Mouse (Mus musculus) MEL (cell line): ENCODE measurements around the gene Cdh4. TPM values are rescaled to one million over a fixed set of nuclear protein-coding genes. Genes with fewer than 3 reads are reported as not detected.

ENCODE experiments used
- DNase-seq: peaks from one replicate; pipeline ENCODE4 v3.0.0; 2011; ENCODE audit warnings: low read depth, low spot score
- H3K27ac ChIP-seq: 2 replicates; pipeline ENCODE4 v1.5.1; 2012; ENCODE audit warnings: low read depth, mild to moderate bottlenecking, control low read depth, low read length, moderate library complexity; ENCODE audit not compliant: control insufficient read depth
- H3K27me3 ChIP-seq, 2 experiments: fragments of 150-350 bp in 1 of 2; sonication (generic) in 1 of 2; 2 replicates each; pipeline ENCODE4 v1.6.1; 2012; ENCODE audit warnings: low read length in 2 of 2, mild to moderate bottlenecking in 2 of 2, improper control_type of control experiment in 1 of 2, moderate library complexity in 1 of 2; ENCODE audit not compliant: insufficient read depth in 2 of 2, control insufficient read depth in 1 of 2
- H3K36me3 ChIP-seq, 2 experiments: 2 replicates each; pipeline ENCODE4 v1.6.1; 2012 to 2014; ENCODE audit warnings: low read length in 2 of 2, improper control_type of control experiment in 1 of 2, inconsistent platforms in 1 of 2, mild to moderate bottlenecking in 1 of 2; ENCODE audit not compliant: insufficient read depth in 2 of 2, control insufficient read depth in 1 of 2
- H3K4me1 ChIP-seq, 2 experiments: fragments of 150-350 bp in 1 of 2; sonication (generic) in 1 of 2; 2 replicates each; pipeline ENCODE4 v1.6.1; 2012; ENCODE audit warnings: low read length in 2 of 2, improper control_type of control experiment in 1 of 2, mild to moderate bottlenecking in 1 of 2; ENCODE audit not compliant: insufficient read depth in 2 of 2, control insufficient read depth in 1 of 2
- H3K4me3 ChIP-seq, 2 experiments: fragments of 150-350 bp in 1 of 2; sonication (generic) in 1 of 2; 2 replicates each; pipeline ENCODE4 v1.5.1; 2012; ENCODE audit warnings: low read depth in 2 of 2, low read length in 2 of 2, mild to moderate bottlenecking in 2 of 2, moderate library complexity in 2 of 2, control low read depth in 1 of 2, improper control_type of control experiment in 1 of 2; ENCODE audit not compliant: control insufficient read depth in 1 of 2, insufficient read depth in 1 of 2
- H3K79me2 ChIP-seq: 2 replicates; pipeline ENCODE4 v1.6.1; 2012; ENCODE audit warnings: mild to moderate bottlenecking, low read length, moderate library complexity; ENCODE audit not compliant: control insufficient read depth, poor library complexity, insufficient read depth
- H3K9ac ChIP-seq: 2 replicates; pipeline ENCODE4 v1.6.1; 2012; ENCODE audit warnings: low read depth, mild to moderate bottlenecking, control low read depth, low read length, moderate library complexity; ENCODE audit not compliant: control insufficient read depth, poor library complexity, severe bottlenecking
- H3K9me3 ChIP-seq: fragments of 150-350 bp; sonication (generic); replicated peaks from 2 replicates; pipeline ENCODE4 v1.6.1; 2012; ENCODE audit warnings: mild to moderate bottlenecking, low read length, improper control_type of control experiment, moderate library complexity; ENCODE audit not compliant: insufficient read depth
- BHLHE40 ChIP-seq: IDR thresholded peaks from 2 replicates; pipeline ENCODE4 v1.6.1; 2012; ENCODE audit warnings: low read depth, mild to moderate bottlenecking, inconsistent platforms, low read length, improper control_type of control experiment, borderline replicate concordance
- CHD1 ChIP-seq: IDR thresholded peaks from 2 replicates; pipeline ENCODE4 v1.6.1; 2012; ENCODE audit warnings: low read depth, mild to moderate bottlenecking, inconsistent platforms, low read length, improper control_type of control experiment
- CTCF ChIP-seq, 3 experiments: IDR thresholded peaks in 2 of 3; conservative IDR thresholded peaks in 1 of 3; 2 replicates each; pipeline ENCODE4 v1.5.1; 2011 to 2012; ENCODE audit warnings: low read length in 3 of 3, low read depth in 2 of 3, mild to moderate bottlenecking in 2 of 3, improper control_type of control experiment in 1 of 3, inconsistent platforms in 1 of 3, mixed read lengths in 1 of 3, moderate library complexity in 1 of 3; ENCODE audit not compliant: control insufficient read depth in 1 of 3, insufficient read depth in 1 of 3, poor library complexity in 1 of 3, severe bottlenecking in 1 of 3
- E2F4 ChIP-seq: IDR thresholded peaks from 2 replicates; pipeline ENCODE4 v1.6.1; 2011; ENCODE audit warnings: low read depth, low read length, improper control_type of control experiment, borderline replicate concordance
- ELF1 ChIP-seq: IDR thresholded peaks from 2 replicates; pipeline ENCODE4 v1.6.1; 2014; ENCODE audit warnings: low read depth, mild to moderate bottlenecking, inconsistent platforms, low read length, improper control_type of control experiment, moderate library complexity
- EP300 ChIP-seq, 2 experiments: IDR thresholded peaks; 2 replicates each; pipeline ENCODE4 v1.6.1; 2011; ENCODE audit warnings: improper control_type of control experiment in 2 of 2, low read length in 2 of 2, low read depth in 1 of 2, mild to moderate bottlenecking in 1 of 2
- GATA1 ChIP-seq: IDR thresholded peaks from 2 replicates; pipeline ENCODE4 v1.6.1; 2011; ENCODE audit warnings: low read depth, low read length, improper control_type of control experiment
- JUND ChIP-seq: IDR thresholded peaks from 2 replicates; pipeline ENCODE4 v1.6.1; 2011; ENCODE audit warnings: low read depth, mild to moderate bottlenecking, improper control_type of control experiment, low read length
- MAFK ChIP-seq: IDR thresholded peaks from 2 replicates; pipeline ENCODE4 v1.6.1; 2011; ENCODE audit warnings: low read depth, mild to moderate bottlenecking, low read length, improper control_type of control experiment, borderline replicate concordance
- MEF2A ChIP-seq: IDR thresholded peaks from 2 replicates; pipeline ENCODE4 v1.6.1; 2014; ENCODE audit warnings: low read depth, mild to moderate bottlenecking, inconsistent platforms, low read length, improper control_type of control experiment; ENCODE audit not compliant: poor library complexity, insufficient replicate concordance, severe bottlenecking; ENCODE audit errors: extremely low read depth
- MYC ChIP-seq: IDR thresholded peaks from 2 replicates; pipeline ENCODE4 v1.6.1; 2011; ENCODE audit warnings: low read depth, mild to moderate bottlenecking, low read length, improper control_type of control experiment, moderate library complexity
- NELFE ChIP-seq: IDR thresholded peaks from 2 replicates; pipeline ENCODE4 v1.6.1; 2011; ENCODE audit warnings: low read depth, low read length, improper control_type of control experiment
- NRF1 ChIP-seq: IDR thresholded peaks from 2 replicates; pipeline ENCODE4 v1.6.1; 2014; ENCODE audit warnings: low read depth, mild to moderate bottlenecking, inconsistent platforms, low read length, improper control_type of control experiment, moderate library complexity; ENCODE audit not compliant: poor library complexity, insufficient read depth, severe bottlenecking
- POLR2A ChIP-seq, 2 experiments: IDR thresholded peaks; 2 replicates each; pipeline ENCODE4 v1.6.1; 2011 to 2012; ENCODE audit warnings: low read length in 2 of 2, mild to moderate bottlenecking in 2 of 2, control low read depth in 1 of 2, improper control_type of control experiment in 1 of 2, low read depth in 1 of 2, moderate library complexity in 1 of 2; ENCODE audit not compliant: control insufficient read depth in 1 of 2, insufficient read depth in 1 of 2, poor library complexity in 1 of 2
- POLR2AphosphoS2 ChIP-seq: IDR thresholded peaks from 2 replicates; pipeline ENCODE4 v1.6.1; 2011; ENCODE audit warnings: low read length, improper control_type of control experiment
- RCOR1 ChIP-seq: IDR thresholded peaks from 2 replicates; pipeline ENCODE4 v1.6.1; 2012; ENCODE audit warnings: low read depth, mild to moderate bottlenecking, inconsistent platforms, low read length, improper control_type of control experiment
- SIN3A ChIP-seq: IDR thresholded peaks from 2 replicates; pipeline ENCODE4 v1.6.1; 2012; ENCODE audit warnings: low read length, improper control_type of control experiment, inconsistent platforms
- SMC3 ChIP-seq: IDR thresholded peaks from 2 replicates; pipeline ENCODE4 v1.6.1; 2011; ENCODE audit warnings: low read depth, low read length, improper control_type of control experiment
- TCF12 ChIP-seq: IDR thresholded peaks from 2 replicates; pipeline ENCODE4 v1.6.1; 2014; ENCODE audit warnings: low read depth, mild to moderate bottlenecking, inconsistent platforms, low read length, improper control_type of control experiment, moderate library complexity
- UBTF ChIP-seq: IDR thresholded peaks from 2 replicates; pipeline ENCODE4 v1.6.1; 2012; ENCODE audit warnings: low read depth, mild to moderate bottlenecking, inconsistent platforms, low read length, improper control_type of control experiment, moderate library complexity, borderline replicate concordance; ENCODE audit not compliant: insufficient read depth
- USF1 ChIP-seq: IDR thresholded peaks from 2 replicates; pipeline ENCODE4 v1.6.1; 2014; ENCODE audit warnings: low read depth, mild to moderate bottlenecking, inconsistent platforms, low read length, improper control_type of control experiment, moderate library complexity
- USF2 ChIP-seq, 2 experiments: IDR thresholded peaks; 2 replicates each; pipeline ENCODE4 v1.6.1; 2011 to 2012; ENCODE audit warnings: improper control_type of control experiment in 2 of 2, low read length in 2 of 2, borderline replicate concordance in 1 of 2, inconsistent platforms in 1 of 2, low read depth in 1 of 2, mild to moderate bottlenecking in 1 of 2; ENCODE audit not compliant: insufficient read depth in 1 of 2
- ZC3H11A ChIP-seq: IDR thresholded peaks from 2 replicates; pipeline ENCODE4 v1.6.1; 2012; ENCODE audit warnings: low read depth, mild to moderate bottlenecking, inconsistent platforms, low read length, improper control_type of control experiment
- ZKSCAN1 ChIP-seq: IDR thresholded peaks from 2 replicates; pipeline ENCODE4 v1.6.1; 2012; ENCODE audit warnings: low read depth, mild to moderate bottlenecking, inconsistent platforms, low read length, improper control_type of control experiment, moderate library complexity
- ZMIZ1 ChIP-seq: IDR thresholded peaks from 2 replicates; pipeline ENCODE4 v1.6.1; 2012; ENCODE audit warnings: low read depth, mild to moderate bottlenecking, inconsistent platforms, low read length, improper control_type of control experiment, moderate library complexity
- polyA plus RNA-seq, 2 experiments: library from polyadenylated mRNA; stranded (reverse) in 1 of 2; unstranded in 1 of 2; fragments of >175 nt in 1 of 2; fragments of >200 nt in 1 of 2; gene quantifications; 2 replicates each; pipeline versions ENCODE4 v1.2.1 to v1.2.4; 2012; ENCODE audit warnings: low replicate concordance in 2 of 2, low read depth in 1 of 2; ENCODE audit not compliant: insufficient read length in 2 of 2, insufficient read depth in 1 of 2, missing spikeins in 1 of 2
- total RNA-seq: library from RNA; depleted of rRNA; stranded (reverse); fragments of 300-350 nt; gene quantifications from 2 replicates; pipeline ENCODE4 v1.2.3, GENCODE M21; 2012

Gene Cdh4
- total and polyA plus RNA-seq, 3 experiments: not detected

DNA sequence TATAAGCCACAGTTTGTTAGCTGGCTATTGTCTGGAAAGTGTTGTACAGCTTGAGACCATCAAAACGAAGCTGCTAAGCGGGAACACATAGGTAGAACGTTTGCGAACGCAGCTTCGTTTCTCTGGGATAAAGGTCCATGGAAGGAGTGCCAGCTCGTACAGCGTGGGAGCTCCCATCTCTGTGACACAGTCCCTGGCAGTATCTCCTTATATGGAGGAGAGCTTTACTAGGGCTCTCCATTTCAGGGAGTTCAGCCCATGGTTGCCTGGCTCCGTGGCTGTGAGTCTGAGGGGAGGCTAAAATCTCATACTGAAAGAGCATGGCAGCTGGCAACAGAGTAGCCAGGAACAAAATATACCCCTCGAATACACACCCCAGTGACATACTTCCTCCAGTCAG is 409.9 kb downstream of the Cdh4 start:
- TF ChIP-seq NELFE (no peak), CHD1 (no peak), BHLHE40 (no peak), ZC3H11A (no peak), GATA1 (no peak), MYC (no peak), ZMIZ1 (no peak), ELF1 (no peak), POLR2A (IDR thresholded peaks at IDR 0.05; ENCODE audit: control insufficient read depth in 1 of 2, insufficient read depth in 1 of 2, low read depth in 1 of 2, low read length in 2 of 2, poor library complexity in 1 of 2) (no peak), SIN3A (no peak), E2F4 (no peak), USF1 (no peak), NRF1 (no peak), TCF12 (no peak), JUND (no peak)
- TF ChIP-seq, all 39 proteins: peak for 0
- H3K27me3 ChIP-seq: no peaks in the 10 kb centered on the region
- H3K9me3 ChIP-seq: no peaks in the 10 kb centered on the region
- H3K9ac ChIP-seq: no peak overlapping the region
- no peaks in the 10 kb centered on the region for H3K4me1 ChIP-seq
- H3K79me2 ChIP-seq: no peaks in the 10 kb centered on the region
- no peak overlapping the region for H3K27ac ChIP-seq
- H3K4me3 ChIP-seq: no peak overlapping the region
- no peaks in the 10 kb centered on the region for H3K36me3 ChIP-seq
- no peak for DNase-seq

DNA sequence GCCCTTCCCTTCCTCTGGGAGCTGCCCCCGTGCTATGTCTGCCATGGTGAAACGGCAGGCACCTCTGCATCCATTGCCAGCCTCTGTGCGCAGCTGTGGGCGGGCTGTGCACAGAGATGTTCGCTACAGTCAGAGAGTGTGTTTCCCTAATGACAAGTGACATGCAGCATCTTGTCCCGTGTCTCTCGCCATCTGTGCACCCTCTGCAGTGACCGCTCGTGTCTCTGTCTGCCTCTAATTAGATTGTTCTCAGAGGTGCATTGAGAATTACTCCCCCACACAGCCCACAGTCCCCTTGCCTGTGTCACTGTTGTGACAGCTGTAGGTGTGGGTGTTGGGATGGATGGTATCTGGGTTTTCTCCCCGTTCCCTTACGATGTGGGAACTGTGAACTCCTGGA is 410.6 kb downstream of the Cdh4 start:
- Histone ChIP-seq H3K79me2 (no peaks in the 10 kb centered on the region), H3K36me3 (no peaks in the 10 kb centered on the region), H3K27me3 (no peaks in the 10 kb centered on the region), H3K9me3 (no peaks in the 10 kb centered on the region), H3K9ac (no peak overlapping the region), H3K4me3 (no peak overlapping the region), H3K4me1 (no peaks in the 10 kb centered on the region), H3K27ac (no peak overlapping the region)
- no peak for TF ChIP-seq SMC3
- no peak for TF ChIP-seq MAFK
- DNase-seq: no peak

DNA sequence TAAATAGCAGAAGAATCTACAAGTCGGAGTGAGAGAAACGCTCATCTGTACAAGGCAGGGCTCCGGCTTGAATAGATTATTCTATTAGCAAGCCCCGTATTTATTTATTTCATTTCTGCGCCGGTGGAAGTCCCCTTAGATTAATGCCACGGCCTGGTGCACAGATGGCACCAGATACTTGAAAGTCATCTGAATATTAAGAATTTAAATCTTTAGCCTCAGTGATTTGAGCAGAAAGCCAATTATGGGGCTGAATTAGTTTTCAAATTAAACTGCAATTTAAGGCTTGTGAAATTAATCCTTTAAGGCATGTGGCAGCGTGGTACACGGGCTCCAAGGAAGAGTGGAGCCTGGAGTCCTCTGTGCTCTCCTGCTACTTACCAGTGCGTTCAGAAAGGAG is 411.7 kb downstream of the Cdh4 start:
- Histone ChIP-seq H3K27ac (no peak overlapping the region), H3K27me3 (no peaks in the 10 kb centered on the region), H3K4me1 (no peaks in the 10 kb centered on the region), H3K9ac (no peak overlapping the region), H3K9me3 (no peaks in the 10 kb centered on the region), H3K4me3 (no peak overlapping the region), H3K79me2 (no peaks in the 10 kb centered on the region), H3K36me3 (no peaks in the 10 kb centered on the region)
- no peak for DNase-seq
- no peak for TF ChIP-seq MEF2A
- TF ChIP-seq USF2 (IDR thresholded peaks at IDR 0.05; ENCODE audit: borderline replicate concordance in 1 of 2, insufficient read depth in 1 of 2, low read depth in 1 of 2, low read length in 2 of 2): no peak
- TF ChIP-seq POLR2A (IDR thresholded peaks at IDR 0.05; ENCODE audit: control insufficient read depth in 1 of 2, insufficient read depth in 1 of 2, low read depth in 1 of 2, low read length in 2 of 2, poor library complexity in 1 of 2): no peak
- TF ChIP-seq UBTF: no peak
- TF ChIP-seq CTCF (IDR thresholded peaks at IDR 0.05 in 2 of 3, conservative IDR thresholded peaks at IDR 0.05 in 1 of 3; ENCODE audit: control insufficient read depth in 1 of 3, insufficient read depth in 1 of 3, low read depth in 2 of 3, low read length in 3 of 3, poor library complexity in 1 of 3, severe bottlenecking in 1 of 3): no peak
- no peak for TF ChIP-seq NELFE
- TF ChIP-seq EP300 (IDR thresholded peaks at IDR 0.05; ENCODE audit: low read depth in 1 of 2, low read length in 2 of 2): no peak
- no peak for TF ChIP-seq SIN3A
- TF ChIP-seq ZKSCAN1: no peak
- no peak for TF ChIP-seq RCOR1
- no peak for TF ChIP-seq E2F4
- TF ChIP-seq ELF1: no peak
- TF ChIP-seq BHLHE40: no peak
- TF ChIP-seq POLR2AphosphoS2: no peak
- TF ChIP-seq CHD1: no peak
- no peak for TF ChIP-seq USF1
